Mouse (Mus musculus) limb, embryonic 12.5 days (tissue): Measurements from ENCODE around the gene Olfr329-ps. TPM values are rescaled to one million over a fixed set of nuclear protein-coding genes. Genes with fewer than 3 reads are reported as not detected.
"Not testable (repeated sequence)": the region's sequence is repeated elsewhere in the genome, so short reads cannot be mapped to it uniquely, and the experiment has no call there.

Experiments used
- ATAC-seq: fragments of 200-750 bp; cut with Nextera tagmentation; 2 replicates; pipeline ENCODE4 v1.8.0; 2017; ENCODE audit warnings: low read depth, moderate TSS enrichment; ENCODE audit not compliant: insufficient number of reproducible peaks, insufficient read depth, low FRiP score, low TSS enrichment
- H3K27ac ChIP-seq: fragments of 300-500 bp; sonication (generic); 2 replicates; pipeline ENCODE4 v1.5.1; 2016; ENCODE audit warnings: mild to moderate bottlenecking, moderate library complexity
- H3K27me3 ChIP-seq: fragments of 300-500 bp; sonication (generic); 2 replicates; pipeline ENCODE4 v1.6.1; 2016; ENCODE audit warnings: mild to moderate bottlenecking, moderate library complexity
- H3K36me3 ChIP-seq: fragments of 300-500 bp; sonication (generic); 2 replicates; pipeline ENCODE4 v1.6.1; 2016; ENCODE audit warnings: mild to moderate bottlenecking, moderate library complexity
- H3K4me1 ChIP-seq: fragments of 300-500 bp; sonication (generic); replicated peaks from 2 replicates; pipeline ENCODE4 v1.6.1; 2016
- H3K4me2 ChIP-seq: fragments of 300-500 bp; sonication (generic); 2 replicates; pipeline ENCODE4 v1.6.1; 2016; ENCODE audit warnings: mild to moderate bottlenecking, moderate library complexity
- H3K4me3 ChIP-seq: fragments of 300-500 bp; sonication (generic); replicated peaks from 2 replicates; pipeline ENCODE4 v1.5.1; 2016; ENCODE audit warnings: mild to moderate bottlenecking
- H3K9ac ChIP-seq: fragments of 300-500 bp; sonication (generic); replicated peaks from 2 replicates; pipeline ENCODE4 v1.6.1; 2016; ENCODE audit warnings: mild to moderate bottlenecking, moderate library complexity
- H3K9me3 ChIP-seq: fragments of 300-500 bp; sonication (generic); 2 replicates; pipeline ENCODE4 v1.6.1; 2016; ENCODE audit warnings: mild to moderate bottlenecking, moderate library complexity
- WGBS: fragments of 180-500 bp; shearing (Covaris S2); methylation state at CpG from one replicate; pipeline ENCODE4 v1.1.7; 2016; 5-methylcytosine and 5-hydroxymethylcytosine counted together
- polyA plus RNA-seq: library from polyadenylated mRNA; unstranded; fragments of >200 nt; fragmentation: Nextera tagmentation; extraction: Ambion mirVana; gene quantifications from 2 replicates; pipeline ENCODE4 v1.2.1, GENCODE M21; 2016

Gene Olfr329-ps
- polyA plus RNA-seq, 1 experiment from 2014 or later = not detected

DNA sequence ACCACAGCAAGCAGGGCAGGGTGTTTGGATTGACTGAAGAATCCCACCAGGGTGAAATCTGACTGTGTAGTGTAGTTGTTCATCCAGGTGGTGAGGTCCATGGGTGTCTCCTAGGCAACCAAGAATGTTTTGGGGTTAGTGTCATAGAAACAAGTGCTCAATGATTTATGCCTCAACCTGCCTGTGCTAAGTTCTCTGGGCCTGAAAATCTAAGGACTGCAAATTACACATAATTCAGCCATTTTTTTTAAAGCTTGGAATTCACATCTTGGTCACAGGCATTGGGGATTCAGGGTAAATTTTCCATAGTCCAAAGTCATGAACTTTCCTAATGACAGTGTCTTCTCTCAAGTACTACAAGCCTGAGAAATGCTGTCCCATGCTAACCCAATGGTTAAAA is 43.8 kb downstream of the Olfr329-ps start, which contains the start of gene Olfr331:
Gene Olfr331 (minus strand): TSS at position 101 of the 400 bp plus-strand sequence.
- not testable (repeated sequence) for H3K9ac ChIP-seq, H3K9me3 ChIP-seq, H3K27me3 ChIP-seq, H3K4me3 ChIP-seq, H3K27ac ChIP-seq, H3K4me1 ChIP-seq, H3K4me2 ChIP-seq, H3K36me3 ChIP-seq, ATAC-seq

DNA sequence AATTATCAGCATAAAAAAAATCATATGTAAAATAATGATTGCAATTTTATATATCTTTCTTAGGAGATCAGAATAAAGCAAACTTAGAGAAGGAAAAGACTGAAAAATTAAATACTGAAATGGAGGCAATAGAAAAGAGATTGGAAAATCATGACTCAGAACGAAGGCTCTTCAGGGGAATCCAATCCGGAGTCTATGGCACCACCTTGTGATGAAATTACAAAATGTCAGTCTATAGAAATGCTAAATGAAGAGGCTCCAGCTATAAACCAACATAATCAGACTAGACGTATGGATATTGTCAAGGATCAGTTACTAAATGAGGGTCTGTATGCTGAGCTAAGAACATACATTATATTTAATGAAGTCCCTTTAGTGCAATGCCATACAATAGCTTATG is 46.9 kb downstream of the Olfr329-ps start:
- no peaks in the 10 kb centered on the region for H3K36me3 ChIP-seq
- 58% methylated on average over 3 of the region's 3 CpGs for WGBS

DNA sequence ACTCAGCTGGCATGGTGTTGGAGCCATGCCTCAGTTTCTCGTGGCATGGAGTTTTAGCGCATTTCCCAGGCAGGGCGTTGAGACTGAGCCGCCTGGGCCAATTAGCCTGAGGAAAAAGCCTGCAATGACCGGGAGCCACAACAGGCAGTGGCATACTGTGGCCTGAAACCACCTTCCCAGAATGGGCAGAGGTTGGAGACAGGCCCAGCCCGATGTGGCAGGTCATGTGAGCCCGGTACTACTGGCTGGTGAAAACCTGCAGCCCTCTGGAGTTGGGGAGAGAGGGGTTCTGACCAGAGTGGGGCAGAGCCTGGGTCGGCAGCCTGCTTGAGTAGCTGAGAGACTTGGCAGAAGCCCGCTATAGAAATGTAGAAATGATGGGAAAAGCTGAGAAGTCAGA is 47.5 kb downstream of the Olfr329-ps start:
- no peaks in the 10 kb centered on the region for H3K9me3 ChIP-seq
- no peak overlapping the region for H3K4me2 ChIP-seq
- no peak overlapping the region for H3K4me3 ChIP-seq
- no peak overlapping the region for H3K9ac ChIP-seq
- H3K27me3 ChIP-seq = no peaks in the 10 kb centered on the region
- WGBS = 73% methylated on average over 9 of the region's 9 CpGs
- H3K36me3 ChIP-seq = no peaks in the 10 kb centered on the region
- H3K4me1 ChIP-seq = no peaks in the 10 kb centered on the region
- ATAC-seq = no peak
- no peak overlapping the region for H3K27ac ChIP-seq

More for the DNA sequence above, 46.9 kb downstream of the Olfr329-ps start:
- Histone ChIP-seq H3K9me3 (no peaks in the 10 kb centered on the region), H3K9ac (no peak overlapping the region), H3K4me1 (no peaks in the 10 kb centered on the region), H3K27me3 (no peaks in the 10 kb centered on the region), H3K4me3 (no peak overlapping the region), H3K4me2 (no peak overlapping the region), H3K27ac (no peak overlapping the region)
- no peak for ATAC-seq

DNA sequence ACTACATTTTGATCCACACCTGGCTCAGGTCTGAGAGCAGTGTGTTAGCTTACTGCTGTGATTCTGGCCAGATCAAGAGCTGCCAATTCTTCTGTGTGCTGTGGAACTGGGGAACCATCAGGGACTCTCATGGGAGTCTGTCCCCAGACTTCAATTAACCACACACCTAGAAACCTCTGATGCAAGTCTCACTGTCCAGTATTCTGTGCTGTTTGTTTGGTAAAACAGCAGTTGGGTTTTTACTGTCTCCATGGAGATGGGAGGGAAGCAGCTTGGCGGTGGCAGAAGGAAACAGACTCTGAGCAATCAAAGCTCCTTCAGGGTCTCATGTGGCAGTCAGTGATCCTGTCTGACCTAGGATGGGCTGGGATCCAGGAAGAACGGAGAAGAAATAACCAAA is 53.8 kb downstream of the Olfr329-ps start, which contains the start of gene Olfr332:
Gene Olfr332 (minus strand): TSS at position 101 of the 400 bp plus-strand sequence.
- Histone ChIP-seq H3K27me3 (no peaks in the 10 kb centered on the region), H3K4me3 (no peak within 1 kb of the TSS), H3K4me2 (no peak within 1 kb of the TSS), H3K27ac (no peak within 1 kb of the TSS), H3K4me1 (no peaks in the 10 kb centered on the region), H3K36me3 (no peaks in the 10 kb centered on the region), H3K9me3 (no peaks in the 10 kb centered on the region), H3K9ac (no peak within 1 kb of the TSS)
- no peak for ATAC-seq
- 87% methylated on average over 2 of the region's 2 CpGs for WGBS

Other genes starting within 250 kb of the Olfr329-ps start
- 28.0 and 29.2 TPM in 2 replicates for gene Zfp692, start 239.4 kb downstream of the Olfr329-ps start, polyA plus RNA-seq
- 32.1 and 32.3 TPM in 2 replicates for gene Zfp672, start 216.1 kb downstream of the Olfr329-ps start, polyA plus RNA-seq
- 39.0 and 39.8 TPM in 2 replicates for gene Sh3bp5l, start 215.7 kb downstream of the Olfr329-ps start, polyA plus RNA-seq
- gene Lypd8, start 167.4 kb downstream of the Olfr329-ps start, polyA plus RNA-seq = not detected in 2 replicates
- gene 1810065E05Rik, start 125.3 kb downstream of the Olfr329-ps start, polyA plus RNA-seq = not detected in 2 replicates
- gene Gm12253, start 113.9 kb downstream of the Olfr329-ps start, polyA plus RNA-seq = not detected in 2 replicates
- gene Lypd9, start 93.5 kb downstream of the Olfr329-ps start, polyA plus RNA-seq = not detected in 2 replicates
- gene Olfr30, start 84.2 kb downstream of the Olfr329-ps start, polyA plus RNA-seq = not detected in 2 replicates
- gene Olfr332, start 53.9 kb downstream of the Olfr329-ps start, polyA plus RNA-seq = not detected in 2 replicates
- gene Olfr331, start 43.9 kb downstream of the Olfr329-ps start, polyA plus RNA-seq = not detected in 2 replicates
- not detected in 2 replicates for gene Olfr330, start 11.6 kb downstream of the Olfr329-ps start, polyA plus RNA-seq
- 0.08 and 0.09 TPM in 2 replicates for gene Olfr328, start 9.2 kb upstream of the Olfr329-ps start, polyA plus RNA-seq
- not detected in 2 replicates for gene Olfr224, start 24.1 kb upstream of the Olfr329-ps start, polyA plus RNA-seq
- not detected in 2 replicates for gene Olfr325, start 31.3 kb upstream of the Olfr329-ps start, polyA plus RNA-seq
- gene Olfr324, start 48.7 kb upstream of the Olfr329-ps start, polyA plus RNA-seq = not detected in 2 replicates
- gene 2210407C18Rik, start 69.7 kb upstream of the Olfr329-ps start, polyA plus RNA-seq = not detected in 2 replicates
- gene Olfr323, start 84.1 kb upstream of the Olfr329-ps start, polyA plus RNA-seq = not detected in 2 replicates
- gene Trim58, start 94.0 kb upstream of the Olfr329-ps start, polyA plus RNA-seq = 0.15 and 0.35 TPM in 2 replicates
- gene Olfr322, start 112.4 kb upstream of the Olfr329-ps start, polyA plus RNA-seq = not detected in 2 replicates
- not detected in 2 replicates for gene Olfr320, start 134.7 kb upstream of the Olfr329-ps start, polyA plus RNA-seq
- not detected in 2 replicates for gene Olfr319, start 152.7 kb upstream of the Olfr329-ps start, polyA plus RNA-seq
- not detected in 2 replicates for gene Olfr318, start 177.6 kb upstream of the Olfr329-ps start, polyA plus RNA-seq
- not detected in 2 replicates for gene Olfr317, start 192.8 kb upstream of the Olfr329-ps start, polyA plus RNA-seq
- not detected in 2 replicates for gene Olfr316, start 206.3 kb upstream of the Olfr329-ps start, polyA plus RNA-seq
- gene Olfr315, start 226.8 kb upstream of the Olfr329-ps start, polyA plus RNA-seq = not detected in 2 replicates
- not detected in 2 replicates for gene Olfr314, start 236.5 kb upstream of the Olfr329-ps start, polyA plus RNA-seq